Mouse (Mus musculus): ENCODE data around the gene Gsto1. TPM values are rescaled to one million over a fixed set of nuclear protein-coding genes. Genes with fewer than 3 reads are reported as not detected.
A peak's percentile ranks its signal among the peaks of the same experiment; 100 is the strongest.

The Gsto1 gene
- polyA plus RNA-seq, 1 experiment = not detected

DNA sequence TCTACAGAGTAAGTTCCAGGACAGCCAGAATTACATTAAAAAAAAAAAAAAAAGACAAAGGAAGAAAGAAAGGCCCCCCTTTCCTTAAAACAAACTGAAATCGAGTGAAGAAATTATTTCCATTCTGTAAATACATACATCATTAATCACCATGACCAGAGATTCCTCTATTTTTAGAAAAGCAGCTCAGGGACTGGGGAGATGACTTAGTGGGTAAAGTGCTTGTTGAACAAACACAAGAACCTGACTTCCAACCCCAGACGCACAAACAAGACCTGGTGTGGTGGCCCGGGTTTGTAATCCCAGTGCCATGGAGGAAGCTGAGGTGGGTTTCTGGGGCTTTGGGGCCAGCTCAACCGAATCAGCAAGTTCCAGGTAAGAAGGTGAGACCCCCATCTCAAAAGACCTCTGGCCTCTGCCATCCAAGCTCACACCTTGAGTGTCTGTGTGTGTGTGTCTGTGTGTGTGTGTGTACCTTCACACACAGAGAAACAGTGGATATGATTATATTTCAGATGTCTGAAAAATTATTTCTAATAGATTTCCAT lies 12.9 kb downstream of the Gsto1 start:
- no peak for TF ChIP-seq CTCF (IDR thresholded peaks at IDR 0.05; ENCODE audit: insufficient read depth, low read depth, low read length)
- no peak for TF ChIP-seq POLR2A (IDR thresholded peaks at IDR 0.05; ENCODE audit: insufficient read depth, low read depth, low read length)
- 74% methylated on average over 4 of the region's 4 CpGs for WGBS

DNA sequence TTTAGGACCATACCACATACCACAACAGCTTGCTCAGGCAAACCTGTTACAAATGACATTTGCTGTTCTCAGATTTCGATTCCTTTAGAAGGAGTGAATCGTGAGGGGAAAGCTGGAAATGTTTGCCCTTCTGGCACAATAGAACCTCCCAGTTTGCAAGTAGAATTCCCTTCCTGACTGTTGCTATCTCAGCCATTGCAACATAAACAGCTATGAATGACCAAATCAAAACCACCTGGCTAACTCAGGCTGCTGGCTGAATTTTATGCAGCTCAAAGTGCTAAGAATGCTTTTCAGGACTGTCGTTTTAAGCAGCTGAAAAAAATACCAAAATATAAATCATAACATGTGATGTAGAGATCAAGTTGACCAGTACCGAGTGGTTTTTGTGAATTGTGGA lies 14.2 kb downstream of the Gsto1 start:
- Histone ChIP-seq H3K4me1 (ENCODE audit: control insufficient read depth, insufficient read depth, low read length) (no peaks in the 10 kb centered on the region), H3K4me3 (ENCODE audit: insufficient read depth, low read depth, low read length) (no peak overlapping the region), H3K27ac (ENCODE audit: insufficient read depth, low read depth, low read length) (no peak overlapping the region)
- 73% methylated on average over 4 of the region's 4 CpGs for WGBS
- no peak for TF ChIP-seq CTCF (IDR thresholded peaks at IDR 0.05; ENCODE audit: insufficient read depth, low read depth, low read length)
- TF ChIP-seq POLR2A (IDR thresholded peaks at IDR 0.05; ENCODE audit: insufficient read depth, low read depth, low read length) = no peak

More for the DNA sequence above, 12.9 kb downstream of the Gsto1 start:
- Histone ChIP-seq H3K4me3 (ENCODE audit: insufficient read depth, low read depth, low read length) (no peak overlapping the region), H3K4me1 (ENCODE audit: control insufficient read depth, insufficient read depth, low read length) (no peaks in the 10 kb centered on the region), H3K27ac (ENCODE audit: insufficient read depth, low read depth, low read length) (no peak overlapping the region)

DNA sequence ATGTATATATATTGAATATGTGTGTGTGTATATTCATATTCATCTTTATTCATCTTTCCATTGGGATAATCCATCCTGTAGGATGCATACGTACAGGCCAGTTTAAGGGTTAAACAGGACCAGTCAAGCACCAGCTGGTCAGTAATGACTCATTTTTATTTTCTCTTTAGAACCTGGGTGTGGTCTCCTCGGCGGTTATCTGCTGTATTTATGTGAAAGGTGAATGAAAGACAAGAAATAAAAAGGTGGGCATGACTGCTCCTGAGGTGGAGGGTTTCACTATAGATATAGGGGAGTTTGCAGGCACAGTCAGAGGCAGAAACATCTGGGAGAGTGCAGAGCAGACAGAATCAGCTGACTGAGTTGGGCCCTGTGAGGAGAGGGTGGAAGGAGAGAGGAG lies 14.7 kb downstream of the Gsto1 start:
- TF ChIP-seq CTCF (IDR thresholded peaks at IDR 0.05; ENCODE audit: insufficient read depth, low read depth, low read length) (no peak), POLR2A (IDR thresholded peaks at IDR 0.05; ENCODE audit: insufficient read depth, low read depth, low read length) (no peak)
- WGBS = 68% methylated on average over 3 of the region's 3 CpGs
- H3K27ac ChIP-seq (ENCODE audit: insufficient read depth, low read depth, low read length) = no peak overlapping the region
- H3K4me3 ChIP-seq (ENCODE audit: insufficient read depth, low read depth, low read length) = no peak overlapping the region
- no peaks in the 10 kb centered on the region for H3K4me1 ChIP-seq (ENCODE audit: control insufficient read depth, insufficient read depth, low read length)

DNA sequence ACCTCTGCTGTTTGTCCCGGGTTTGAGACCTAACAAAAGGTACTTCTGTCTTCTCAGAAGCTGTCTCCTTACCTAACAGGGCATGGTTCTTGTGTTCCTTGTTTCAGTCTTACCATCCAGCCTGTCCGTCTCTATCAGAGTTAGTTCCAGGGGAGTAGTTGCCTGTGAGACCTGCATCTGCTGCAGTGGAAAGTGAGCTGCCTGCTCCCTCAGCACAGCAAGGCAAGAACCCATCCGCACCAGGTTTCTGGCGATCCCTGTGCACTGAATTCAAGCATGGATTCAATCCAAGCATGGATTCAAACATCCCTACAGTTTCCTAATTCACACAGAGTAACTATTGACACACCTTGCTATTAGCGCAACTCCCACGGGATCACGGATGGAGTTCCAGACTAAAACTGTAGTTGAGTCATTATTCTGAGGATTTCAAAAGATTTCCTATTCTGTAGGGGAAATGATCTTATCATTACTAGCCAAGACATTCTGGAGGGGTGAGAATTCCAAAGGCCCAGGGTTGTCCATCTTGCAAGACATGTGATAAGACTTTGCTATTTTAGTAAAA lies 15.4 kb downstream of the Gsto1 start:
- TF ChIP-seq POLR2A (IDR thresholded peaks at IDR 0.05; ENCODE audit: insufficient read depth, low read depth, low read length) (no peak), CTCF (IDR thresholded peaks at IDR 0.05; ENCODE audit: insufficient read depth, low read depth, low read length) (no peak)
- Histone ChIP-seq H3K4me3 (ENCODE audit: insufficient read depth, low read depth, low read length) (no peak overlapping the region), H3K4me1 (ENCODE audit: control insufficient read depth, insufficient read depth, low read length) (no peaks in the 10 kb centered on the region), H3K27ac (ENCODE audit: insufficient read depth, low read depth, low read length) (no peak overlapping the region)
- WGBS = 71% methylated on average over 7 of the region's 7 CpGs

- Histone ChIP-seq H3K4me1 (ENCODE audit: control insufficient read depth, insufficient read depth, low read length) (no peaks in the 10 kb centered on the region), H3K4me3 (ENCODE audit: insufficient read depth, low read depth, low read length) (no peak overlapping the region), H3K27ac (ENCODE audit: insufficient read depth, low read depth, low read length) (no peak overlapping the region)
- WGBS = 37% methylated on average over 10 of the region's 10 CpGs
- TF ChIP-seq POLR2A (IDR thresholded peaks at IDR 0.05; ENCODE audit: insufficient read depth, low read depth, low read length) (no peak), CTCF (IDR thresholded peaks at IDR 0.05; ENCODE audit: insufficient read depth, low read depth, low read length) (no peak)
Observed at GRCm38 (mm10) chr19:47871515-47871914, 16.7 kb downstream of the Gsto1 start.

- TF ChIP-seq POLR2A (IDR thresholded peaks at IDR 0.05; ENCODE audit: insufficient read depth, low read depth, low read length) (no peak), CTCF (IDR thresholded peaks at IDR 0.05; ENCODE audit: insufficient read depth, low read depth, low read length) (no peak)
- H3K27ac ChIP-seq (ENCODE audit: insufficient read depth, low read depth, low read length) = no peak overlapping the region
- H3K4me1 ChIP-seq (ENCODE audit: control insufficient read depth, insufficient read depth, low read length) = no peaks in the 10 kb centered on the region
- WGBS = 82% methylated on average over 15 of the region's 15 CpGs
- H3K4me3 ChIP-seq (ENCODE audit: insufficient read depth, low read depth, low read length) = no peak overlapping the region
Observed at GRCm38 (mm10) chr19:47876252-47876651, 21.5 kb downstream of the Gsto1 start.

DNA sequence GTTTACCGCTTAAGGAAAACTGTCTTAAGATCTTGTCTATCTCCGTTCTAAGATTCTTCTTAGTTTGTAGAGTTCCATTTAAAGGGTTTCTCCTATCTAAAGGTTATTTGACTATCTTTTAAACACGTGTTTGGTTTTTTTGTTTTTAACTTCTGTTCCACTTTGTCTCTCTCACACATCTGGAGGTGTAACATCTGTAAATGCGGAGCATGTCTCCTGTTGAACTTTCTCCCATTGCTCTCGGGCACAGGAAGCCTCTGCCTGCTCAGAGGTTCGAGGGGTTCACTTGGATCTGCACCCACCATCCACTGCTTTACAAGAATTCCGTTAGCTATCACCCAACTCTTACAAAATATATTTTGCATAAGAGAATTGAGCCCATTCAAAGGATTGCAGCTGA lies 26.8 kb downstream of the Gsto1 start:
- H3K4me3 ChIP-seq (ENCODE audit: insufficient read depth, low read depth, low read length) = no peak overlapping the region
- TF ChIP-seq CTCF (IDR thresholded peaks at IDR 0.05; ENCODE audit: insufficient read depth, low read depth, low read length) (no peak), POLR2A (IDR thresholded peaks at IDR 0.05; ENCODE audit: insufficient read depth, low read depth, low read length) (no peak)
- WGBS = 90% methylated on average over 7 of the region's 7 CpGs
- H3K4me1 ChIP-seq (ENCODE audit: control insufficient read depth, insufficient read depth, low read length) = no peaks in the 10 kb centered on the region
- no peak overlapping the region for H3K27ac ChIP-seq (ENCODE audit: insufficient read depth, low read depth, low read length)

GRCm38 (mm10) chr19:47882151-47882881 lies 27.5 kb downstream of the Gsto1 start:
- TF ChIP-seq POLR2A (IDR thresholded peaks at IDR 0.05; ENCODE audit: insufficient read depth, low read depth, low read length) = no peak
- TF ChIP-seq CTCF (IDR thresholded peaks at IDR 0.05; ENCODE audit: insufficient read depth, low read depth, low read length) = peak; percentile 98
- Histone ChIP-seq H3K27ac (ENCODE audit: insufficient read depth, low read depth, low read length) (no peak overlapping the region), H3K4me1 (ENCODE audit: control insufficient read depth, insufficient read depth, low read length) (no peaks in the 10 kb centered on the region), H3K4me3 (ENCODE audit: insufficient read depth, low read depth, low read length) (no peak overlapping the region)
- WGBS = 27% methylated on average over 11 of the region's 11 CpGs

- WGBS = 63% methylated on average over 9 of the region's 9 CpGs
- TF ChIP-seq POLR2A (IDR thresholded peaks at IDR 0.05; ENCODE audit: insufficient read depth, low read depth, low read length) (no peak), CTCF (IDR thresholded peaks at IDR 0.05; ENCODE audit: insufficient read depth, low read depth, low read length) (no peak)
- no peak overlapping the region for H3K27ac ChIP-seq (ENCODE audit: insufficient read depth, low read depth, low read length)
- no peak overlapping the region for H3K4me3 ChIP-seq (ENCODE audit: insufficient read depth, low read depth, low read length)
- no peaks in the 10 kb centered on the region for H3K4me1 ChIP-seq (ENCODE audit: control insufficient read depth, insufficient read depth, low read length)
Observed at GRCm38 (mm10) chr19:47882882-47883254, 28.1 kb downstream of the Gsto1 start.
